Mouse (Mus musculus) hindbrain, embryonic 16.5 days (tissue): Measurements from ENCODE around the gene Emp1. TPM values are rescaled to one million over a fixed set of nuclear protein-coding genes. Genes with fewer than 3 reads are reported as not detected.

Source experiments
- ATAC-seq: fragments of 200-750 bp; cut with Nextera tagmentation; 2 replicates; pipeline ENCODE4 v1.8.0; 2017; ENCODE audit warnings: moderate TSS enrichment, moderate library complexity
- H3K27ac ChIP-seq: fragments of 300-500 bp; sonication (generic); 2 replicates; pipeline ENCODE4 v1.5.1; 2014; ENCODE audit warnings: low read depth, mild to moderate bottlenecking, control low read depth, low read length, moderate library complexity
- H3K27me3 ChIP-seq: fragments of 300-500 bp; sonication (generic); replicated peaks from 2 replicates; pipeline ENCODE4 v1.6.1; 2014; ENCODE audit warnings: low read length; ENCODE audit not compliant: control insufficient read depth, insufficient read depth
- H3K36me3 ChIP-seq: fragments of 300-500 bp; sonication (generic); 2 replicates; pipeline ENCODE4 v1.6.1; 2014; ENCODE audit warnings: mild to moderate bottlenecking, low read length, moderate library complexity, mixed read lengths; ENCODE audit not compliant: control insufficient read depth, insufficient read depth
- H3K4me1 ChIP-seq: fragments of 300-500 bp; sonication (generic); 2 replicates; pipeline ENCODE4 v1.6.1; 2014; ENCODE audit warnings: low read depth, low read length; ENCODE audit not compliant: control insufficient read depth, insufficient read depth
- H3K4me2 ChIP-seq: fragments of 300-500 bp; sonication (generic); 2 replicates; pipeline ENCODE4 v1.6.1; 2014; ENCODE audit warnings: mild to moderate bottlenecking, low read length, control low read depth, moderate library complexity
- H3K4me3 ChIP-seq: fragments of 300-500 bp; sonication (generic); 2 replicates; pipeline ENCODE4 v1.5.1; 2014; ENCODE audit warnings: mild to moderate bottlenecking, low read length, control low read depth, moderate library complexity
- H3K9ac ChIP-seq: fragments of 300-500 bp; sonication (generic); 2 replicates; pipeline ENCODE4 v1.6.1; 2014; ENCODE audit warnings: low read depth, mild to moderate bottlenecking, control low read depth, low read length, moderate library complexity
- H3K9me3 ChIP-seq: fragments of 300-500 bp; sonication (generic); 2 replicates; pipeline ENCODE4 v1.6.1; 2014; ENCODE audit warnings: mild to moderate bottlenecking, low read length, moderate library complexity; ENCODE audit not compliant: control insufficient read depth
- WGBS: fragments of 180-500 bp; shearing (Covaris S2); extraction: QIAGEN DNeasy Blood & Tissue Kit; methylation state at CpG from one replicate; pipeline ENCODE4 v1.1.7; 2014; 5-methylcytosine and 5-hydroxymethylcytosine counted together
- polyA plus RNA-seq: library from polyadenylated mRNA; unstranded; fragments of >200 nt; fragmentation: Nextera tagmentation; extraction: Ambion mirVana; gene quantifications from 2 replicates; pipeline ENCODE4 v1.2.1, GENCODE M21; 2015

Gene Emp1
- polyA plus RNA-seq, 1 experiment from 2014 or later, result 9.9 TPM

GRCm38 (mm10) chr6:135395375-135395774 is 33.0 kb downstream of the Emp1 start:
- H3K9me3 ChIP-seq, result no peaks in the 10 kb centered on the region
- 80% methylated on average over 8 of the region's 8 CpGs for WGBS
- H3K4me2 ChIP-seq, result no peak overlapping the region
- H3K4me3 ChIP-seq, result no peak overlapping the region
- ATAC-seq, result no peak
- H3K4me1 ChIP-seq, result no peaks in the 10 kb centered on the region
- no peak overlapping the region for H3K9ac ChIP-seq
- H3K36me3 ChIP-seq, result no peaks in the 10 kb centered on the region
- no peaks in the 10 kb centered on the region for H3K27me3 ChIP-seq
- H3K27ac ChIP-seq, result no peak overlapping the region

- 0 out of 2 replicates have a peak, but pooled peaks have one; percentile 11 for ATAC-seq
- Histone ChIP-seq H3K4me1 (no peaks in the 10 kb centered on the region), H3K9me3 (no peaks in the 10 kb centered on the region), H3K4me3 (no peak overlapping the region), H3K36me3 (no peaks in the 10 kb centered on the region), H3K27ac (no peak overlapping the region), H3K27me3 (no peaks in the 10 kb centered on the region), H3K9ac (no peak overlapping the region), H3K4me2 (no peak overlapping the region)
- WGBS, result 87% methylated on average over 4 of the region's 4 CpGs
Observed at GRCm38 (mm10) chr6:135397089-135397488, 34.7 kb downstream of the Emp1 start.

- Histone ChIP-seq H3K9ac (no peak overlapping the region), H3K36me3 (no peaks in the 10 kb centered on the region), H3K27me3 (no peaks in the 10 kb centered on the region), H3K4me2 (no peak overlapping the region), H3K4me3 (no peak overlapping the region), H3K4me1 (no peaks in the 10 kb centered on the region), H3K27ac (no peak overlapping the region), H3K9me3 (no peaks in the 10 kb centered on the region)
- peak; percentile 58; the same call in 1 of the 2 replicates for ATAC-seq
- 86% methylated on average over 8 of the region's 8 CpGs for WGBS
Observed at GRCm38 (mm10) chr6:135397788-135398187, 35.4 kb downstream of the Emp1 start.

GRCm38 (mm10) chr6:135398801-135399200 is 36.5 kb downstream of the Emp1 start:
- WGBS, result 73% methylated on average over 5 of the region's 5 CpGs
- Histone ChIP-seq H3K4me3 (no peak overlapping the region), H3K4me2 (no peak overlapping the region), H3K27ac (no peak overlapping the region), H3K36me3 (no peaks in the 10 kb centered on the region), H3K9ac (no peak overlapping the region), H3K9me3 (no peaks in the 10 kb centered on the region), H3K4me1 (no peaks in the 10 kb centered on the region), H3K27me3 (no peaks in the 10 kb centered on the region)
- ATAC-seq, result no peak

- H3K36me3 ChIP-seq, result no peaks in the 10 kb centered on the region
- no peak overlapping the region for H3K9ac ChIP-seq
- no peaks in the 10 kb centered on the region for H3K9me3 ChIP-seq
- WGBS, result 51% methylated on average over 3 of the region's 3 CpGs
- H3K27ac ChIP-seq, result no peak overlapping the region
- no peak overlapping the region for H3K4me2 ChIP-seq
- H3K4me1 ChIP-seq, result no peaks in the 10 kb centered on the region
- no peak for ATAC-seq
- no peaks in the 10 kb centered on the region for H3K27me3 ChIP-seq
- no peak overlapping the region for H3K4me3 ChIP-seq
Observed at GRCm38 (mm10) chr6:135400306-135400705, 38.0 kb downstream of the Emp1 start.

- Histone ChIP-seq H3K36me3 (no peaks in the 10 kb centered on the region), H3K4me2 (no peak overlapping the region), H3K27me3 (no peaks in the 10 kb centered on the region), H3K27ac (no peak overlapping the region), H3K4me1 (no peaks in the 10 kb centered on the region), H3K9ac (no peak overlapping the region), H3K9me3 (no peaks in the 10 kb centered on the region), H3K4me3 (no peak overlapping the region)
- 84% methylated on average over 11 of the region's 11 CpGs for WGBS
- no peak for ATAC-seq
Observed at GRCm38 (mm10) chr6:135405093-135405492, 42.7 kb downstream of the Emp1 start.

- H3K4me1 ChIP-seq, result no peaks in the 10 kb centered on the region
- H3K9me3 ChIP-seq, result no peaks in the 10 kb centered on the region
- WGBS, result 64% methylated on average over 4 of the region's 4 CpGs
- no peak overlapping the region for H3K4me3 ChIP-seq
- H3K27me3 ChIP-seq, result no peaks in the 10 kb centered on the region
- no peak overlapping the region for H3K9ac ChIP-seq
- no peaks in the 10 kb centered on the region for H3K36me3 ChIP-seq
- H3K4me2 ChIP-seq, result no peak overlapping the region
- no peak for ATAC-seq
- H3K27ac ChIP-seq, result no peak overlapping the region
Observed at GRCm38 (mm10) chr6:135407323-135407722, 45.0 kb downstream of the Emp1 start.

GRCm38 (mm10) chr6:135411712-135412319 is 49.5 kb downstream of the Emp1 start:
- Histone ChIP-seq H3K4me2 (no peak overlapping the region), H3K9ac (no peak overlapping the region), H3K4me3 (no peak overlapping the region), H3K4me1 (no peaks in the 10 kb centered on the region), H3K9me3 (no peaks in the 10 kb centered on the region), H3K27me3 (no peaks in the 10 kb centered on the region), H3K27ac (no peak overlapping the region), H3K36me3 (no peaks in the 10 kb centered on the region)
- WGBS, result 76% methylated on average over 10 of the region's 10 CpGs
- no peak for ATAC-seq

GRCm38 (mm10) chr6:135412649-135413048 is 50.3 kb downstream of the Emp1 start:
- H3K27ac ChIP-seq, result no peak overlapping the region
- H3K27me3 ChIP-seq, result no peaks in the 10 kb centered on the region
- no peaks in the 10 kb centered on the region for H3K4me1 ChIP-seq
- no peaks in the 10 kb centered on the region for H3K9me3 ChIP-seq
- no peak for ATAC-seq
- no peak overlapping the region for H3K9ac ChIP-seq
- H3K4me3 ChIP-seq, result no peak overlapping the region
- no peak overlapping the region for H3K4me2 ChIP-seq
- 88% methylated on average over 6 of the region's 6 CpGs for WGBS
- no peaks in the 10 kb centered on the region for H3K36me3 ChIP-seq

- no peak overlapping the region for H3K4me2 ChIP-seq
- no peaks in the 10 kb centered on the region for H3K27me3 ChIP-seq
- no peak for ATAC-seq
- 31% methylated on average over 5 of the region's 5 CpGs for WGBS
- no peaks in the 10 kb centered on the region for H3K36me3 ChIP-seq
- H3K9me3 ChIP-seq, result no peaks in the 10 kb centered on the region
- H3K4me1 ChIP-seq, result no peaks in the 10 kb centered on the region
- no peak overlapping the region for H3K9ac ChIP-seq
- no peak overlapping the region for H3K27ac ChIP-seq
- H3K4me3 ChIP-seq, result no peak overlapping the region
Observed at GRCm38 (mm10) chr6:135417459-135417858, 55.1 kb downstream of the Emp1 start.
